Mouse (Mus musculus): ENCODE measurements around the gene Myt1l.

Myt1l gene

DNA sequence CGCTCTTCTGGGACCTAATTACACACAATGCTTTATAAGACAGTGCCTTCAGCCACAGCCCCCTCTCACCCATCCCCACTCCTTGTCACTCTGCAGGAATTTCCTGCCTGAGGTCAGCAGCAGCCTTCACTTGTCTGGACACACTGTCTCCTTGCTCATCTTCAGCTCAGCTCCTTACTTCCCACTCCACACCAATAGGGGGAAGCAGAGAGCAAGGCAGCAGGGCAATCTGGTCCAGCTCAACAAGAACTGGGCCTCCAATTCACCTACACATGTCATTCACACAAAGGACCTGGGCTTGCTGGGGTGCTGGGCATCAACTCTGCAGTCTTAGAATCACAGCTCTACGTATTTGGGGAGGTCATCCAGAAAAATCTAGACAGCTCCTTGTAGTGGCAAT is 33.0 kb downstream of the Myt1l start:
- in situ Hi-C loops (cut with MboI, MseI), result no loop called here

DNA sequence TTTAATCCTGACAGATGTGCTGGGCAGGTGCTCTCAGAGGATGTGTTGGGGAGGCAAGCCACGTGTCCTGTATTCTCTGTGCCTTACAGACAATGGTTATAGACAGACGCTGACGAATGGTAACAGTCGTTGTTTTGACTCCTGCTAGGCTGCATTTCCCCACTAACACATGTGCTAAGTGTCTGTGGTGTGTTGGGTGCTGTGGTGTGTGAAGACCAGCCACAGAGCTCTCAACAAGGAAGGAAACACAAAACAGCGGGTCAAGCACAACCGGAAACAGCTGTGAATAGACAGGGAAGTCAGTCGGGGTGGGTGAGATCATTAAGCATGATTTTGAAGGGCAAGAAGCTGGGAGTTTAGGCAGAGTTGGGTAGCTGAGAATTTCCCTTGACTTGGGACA is 41.1 kb downstream of the Myt1l start:
- in situ Hi-C loops (cut with MboI, MseI), result no loop called here

DNA sequence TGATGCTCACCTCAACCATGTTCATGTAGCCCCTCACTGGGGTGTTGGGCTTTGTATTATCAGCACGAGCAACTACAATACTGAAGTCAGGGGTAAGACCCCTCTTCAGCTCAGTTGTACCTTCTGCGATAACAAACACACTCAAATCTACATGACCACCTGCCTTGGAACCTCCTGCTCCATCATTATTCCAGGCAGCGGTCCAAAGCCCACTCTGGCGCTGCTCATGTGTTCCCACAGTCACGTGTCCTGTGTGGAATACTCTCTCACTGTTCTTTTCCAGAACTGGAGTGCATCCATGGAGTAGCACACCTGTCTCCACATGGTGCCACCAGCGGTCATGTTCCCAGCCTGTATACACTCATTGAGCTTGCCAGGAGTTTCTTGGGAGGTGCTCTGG is 42.2 kb downstream of the Myt1l start:
- in situ Hi-C loops (cut with MboI, MseI), result no loop called here

DNA sequence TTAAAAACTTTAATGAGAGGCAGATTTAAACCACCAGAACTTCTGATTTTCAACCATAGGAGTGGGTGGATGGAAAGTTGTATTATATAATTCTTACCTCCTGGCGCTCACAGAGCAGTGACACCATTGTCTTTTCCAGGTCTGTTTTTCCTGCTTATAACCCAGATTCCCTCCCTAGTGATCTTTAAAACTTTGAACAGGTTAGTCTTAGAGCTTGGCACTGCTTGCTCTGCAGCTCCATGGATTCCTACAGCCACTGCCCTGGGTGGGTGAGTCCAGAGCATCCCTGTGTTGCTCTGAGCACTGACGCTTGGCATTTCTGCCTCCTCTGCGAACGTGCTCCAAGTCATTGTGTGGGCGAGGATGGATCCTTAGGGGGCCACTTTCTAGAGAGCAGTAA is 43.4 kb downstream of the Myt1l start:
- in situ Hi-C loops (cut with MboI, MseI), result no loop called here

DNA sequence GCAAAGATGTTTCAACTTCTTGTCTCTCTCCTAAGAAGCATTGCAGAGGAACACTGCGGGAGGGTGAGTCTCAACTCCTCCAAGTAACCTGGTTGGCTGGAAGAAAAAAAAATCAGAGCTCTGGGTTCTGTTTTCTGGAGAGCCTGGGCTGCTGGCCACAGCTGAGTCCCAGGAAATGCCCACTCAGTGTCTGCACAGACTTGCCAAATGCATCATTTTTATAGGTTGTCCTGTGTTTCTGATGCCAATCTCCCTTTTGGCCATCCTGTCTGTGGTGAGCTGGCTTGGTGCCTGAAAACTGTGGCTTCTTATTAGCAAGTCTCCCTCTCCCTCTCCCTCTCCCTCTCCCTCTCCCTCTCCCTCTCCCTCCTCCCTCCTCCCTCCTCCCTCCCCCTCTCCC is 65.6 kb downstream of the Myt1l start:
- in situ Hi-C loops (cut with MboI, MseI), result no loop called here

DNA sequence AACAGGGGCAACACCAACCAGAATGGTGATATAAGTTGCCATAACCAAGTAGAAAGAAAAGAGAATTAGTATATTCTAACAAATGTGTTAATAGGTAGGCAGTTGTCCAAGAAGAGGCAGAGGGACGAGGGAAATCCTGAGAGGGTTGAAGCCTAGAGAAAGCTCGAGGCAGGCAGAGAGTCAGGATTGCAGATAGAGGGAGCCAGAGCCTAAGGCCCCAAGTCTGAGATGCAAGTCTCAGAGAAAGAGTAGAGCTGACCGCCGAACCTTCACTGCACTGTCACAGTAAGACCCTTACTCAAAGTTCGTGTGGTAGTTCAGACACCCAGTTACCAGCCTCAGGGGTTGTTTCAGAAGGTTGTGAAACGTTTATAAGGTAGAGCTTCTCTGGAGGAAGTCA is 71.7 kb downstream of the Myt1l start:
- in situ Hi-C loops (cut with MboI, MseI), result no loop called here

DNA sequence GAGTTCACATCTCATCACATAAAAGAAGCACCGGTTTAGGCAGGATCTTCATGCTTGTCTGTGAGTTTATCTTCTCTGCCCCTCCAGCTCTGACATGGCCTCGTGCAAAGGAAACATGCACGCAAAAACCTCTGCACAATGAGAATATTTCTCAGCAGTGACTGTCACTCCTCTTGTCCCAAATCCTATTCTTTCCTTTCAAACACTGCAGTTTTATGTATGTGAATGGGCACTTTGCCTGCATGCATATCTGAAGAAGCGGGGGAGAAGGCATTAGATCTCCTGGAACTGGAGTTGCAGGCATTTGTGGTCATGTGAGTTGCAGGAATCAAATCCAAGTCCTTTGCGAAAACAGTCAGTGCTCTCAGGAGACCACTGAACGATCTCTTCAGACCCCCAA is 73.0 kb downstream of the Myt1l start:
- in situ Hi-C loops (cut with MboI, MseI), result no loop called here

DNA sequence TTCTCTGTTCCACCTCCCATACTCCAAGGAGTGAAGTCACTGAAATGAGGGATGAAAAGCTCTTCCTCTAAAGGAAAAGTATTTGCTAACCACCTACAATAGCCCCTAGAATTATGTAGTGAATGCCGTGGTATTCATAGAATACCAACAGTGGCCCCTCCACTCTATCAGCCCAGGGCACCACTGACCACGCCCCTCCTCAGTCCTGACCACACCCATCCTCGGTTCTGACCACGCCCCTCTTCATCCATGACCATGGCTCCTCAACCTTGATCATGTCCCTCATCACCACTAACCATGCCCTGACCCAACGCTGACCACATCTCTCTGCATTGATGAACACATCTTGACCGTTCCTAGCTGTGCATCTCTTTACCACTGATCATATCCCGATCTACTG is 76.5 kb downstream of the Myt1l start:
- in situ Hi-C loops (cut with MboI, MseI), result no loop called here

DNA sequence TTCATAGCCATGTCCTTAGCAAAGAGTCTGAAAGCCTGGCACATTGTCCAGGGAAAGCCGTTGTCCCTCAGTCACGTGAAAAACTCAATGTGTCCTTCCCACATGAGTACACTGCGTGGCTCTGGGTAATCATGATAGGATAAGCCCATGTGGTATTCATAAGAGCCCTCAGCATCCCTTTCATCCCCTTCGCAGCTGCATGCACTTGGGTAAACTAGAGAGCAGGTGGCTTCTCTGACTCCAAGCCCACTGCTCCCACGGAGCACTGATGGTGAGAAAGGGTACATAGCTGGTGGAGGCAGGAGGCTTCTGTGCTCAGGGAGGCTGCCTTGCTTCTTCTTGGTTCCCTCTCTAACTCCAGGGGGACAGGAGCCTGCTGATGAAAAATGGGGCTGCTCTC is 76.9 kb downstream of the Myt1l start:
- in situ Hi-C loops (cut with MboI, MseI), result no loop called here

DNA sequence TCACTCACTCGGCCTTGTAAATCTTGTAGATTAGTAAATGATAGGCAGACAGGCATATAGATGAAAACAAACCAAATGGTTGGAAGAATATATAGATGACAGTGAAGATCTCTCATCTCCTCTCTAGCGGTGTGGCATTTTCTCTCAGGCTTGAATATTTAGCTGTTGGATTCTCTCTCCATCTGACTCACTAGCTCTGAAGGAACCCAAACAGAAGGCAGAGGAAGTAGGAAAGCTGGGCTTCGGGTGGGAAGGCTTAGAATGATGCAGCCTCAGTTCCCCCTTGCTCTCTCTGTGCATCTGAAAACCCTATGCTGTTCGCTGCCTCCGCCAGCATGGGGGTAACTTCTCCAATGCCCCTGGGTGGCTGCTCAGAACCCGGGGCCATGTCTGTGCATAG is 78.0 kb downstream of the Myt1l start:
- in situ Hi-C loops (cut with MboI, MseI), result no loop called here

DNA sequence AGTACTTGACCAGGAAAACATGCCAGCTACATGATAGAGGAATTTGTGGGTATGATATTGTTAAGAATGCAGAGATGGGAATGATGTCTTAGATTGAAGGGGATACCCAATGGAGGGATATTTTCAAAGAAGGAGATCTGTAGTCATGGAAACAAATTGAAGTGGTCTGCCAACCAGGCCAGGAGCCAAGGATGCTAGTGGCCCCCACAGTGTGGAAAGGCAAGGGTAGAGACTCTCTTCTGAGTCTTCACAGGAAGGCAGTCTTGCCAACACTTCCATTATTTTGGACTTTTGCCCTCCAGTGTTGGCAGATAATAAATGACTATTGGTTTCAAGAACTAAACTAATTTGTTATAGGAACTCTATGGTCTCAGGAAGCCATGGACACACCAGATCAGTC is 89.6 kb downstream of the Myt1l start:
- in situ Hi-C loops (cut with MboI, MseI), result no loop called here

DNA sequence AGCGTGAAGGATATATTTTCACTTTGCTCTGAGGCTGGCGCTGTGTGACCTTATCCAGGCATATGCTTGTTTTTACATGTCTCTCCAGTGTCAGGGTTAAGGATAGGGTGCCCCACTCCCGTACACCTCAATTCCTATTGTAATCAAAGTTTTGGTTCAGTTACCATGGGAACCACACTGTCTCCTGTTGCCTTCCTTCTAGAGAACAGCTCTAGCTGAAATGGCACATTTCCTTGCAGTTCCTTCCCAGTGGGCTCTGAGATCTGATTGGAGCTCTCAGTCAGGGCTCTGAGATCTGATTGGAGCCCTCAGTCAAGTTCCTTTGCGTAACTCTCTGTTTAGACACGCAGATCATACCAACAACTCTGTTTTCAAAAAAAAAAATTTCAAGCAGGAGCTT is 93.3 kb downstream of the Myt1l start:
- in situ Hi-C loops (cut with MboI, MseI), result no loop called here

DNA sequence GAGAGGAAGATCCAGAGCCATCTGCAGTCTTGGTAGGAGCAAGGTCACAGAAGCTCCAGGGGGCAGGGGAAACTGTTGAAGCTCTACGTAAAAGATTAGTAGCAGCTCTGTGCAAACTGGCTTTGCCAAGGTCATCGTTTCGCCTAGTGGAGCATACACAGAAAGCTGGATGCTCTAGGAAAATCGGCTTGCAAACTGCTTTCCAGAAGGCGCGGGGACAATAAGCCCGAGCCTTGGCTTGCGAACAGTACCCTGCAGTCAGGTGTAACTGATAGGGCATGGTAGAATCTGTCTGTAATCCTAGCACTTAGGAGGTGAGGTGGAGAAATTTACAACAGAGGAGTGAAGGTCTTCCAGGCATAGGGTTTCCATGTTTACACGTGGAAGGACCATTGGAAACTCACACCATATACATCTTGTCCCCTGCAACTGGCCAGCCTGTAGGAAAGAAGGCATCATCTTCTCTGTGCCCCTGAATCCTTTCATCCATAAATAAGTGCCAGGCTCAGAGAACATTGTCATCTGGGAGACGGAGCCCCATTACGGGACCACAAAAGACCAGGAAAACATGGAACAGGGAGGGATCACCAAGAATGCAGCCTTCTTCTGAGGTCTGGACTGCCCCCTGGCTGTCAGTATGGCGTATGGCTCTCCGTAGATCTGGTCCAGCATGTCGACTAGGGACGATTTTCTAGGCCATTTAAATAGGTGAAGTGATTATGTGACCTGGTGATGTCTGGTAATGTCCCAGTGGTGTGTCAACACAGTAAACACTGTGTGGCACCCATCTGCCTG is 100.0 kb downstream of the Myt1l start:
- in situ Hi-C loops (cut with MboI, MseI), result no loop called here

DNA sequence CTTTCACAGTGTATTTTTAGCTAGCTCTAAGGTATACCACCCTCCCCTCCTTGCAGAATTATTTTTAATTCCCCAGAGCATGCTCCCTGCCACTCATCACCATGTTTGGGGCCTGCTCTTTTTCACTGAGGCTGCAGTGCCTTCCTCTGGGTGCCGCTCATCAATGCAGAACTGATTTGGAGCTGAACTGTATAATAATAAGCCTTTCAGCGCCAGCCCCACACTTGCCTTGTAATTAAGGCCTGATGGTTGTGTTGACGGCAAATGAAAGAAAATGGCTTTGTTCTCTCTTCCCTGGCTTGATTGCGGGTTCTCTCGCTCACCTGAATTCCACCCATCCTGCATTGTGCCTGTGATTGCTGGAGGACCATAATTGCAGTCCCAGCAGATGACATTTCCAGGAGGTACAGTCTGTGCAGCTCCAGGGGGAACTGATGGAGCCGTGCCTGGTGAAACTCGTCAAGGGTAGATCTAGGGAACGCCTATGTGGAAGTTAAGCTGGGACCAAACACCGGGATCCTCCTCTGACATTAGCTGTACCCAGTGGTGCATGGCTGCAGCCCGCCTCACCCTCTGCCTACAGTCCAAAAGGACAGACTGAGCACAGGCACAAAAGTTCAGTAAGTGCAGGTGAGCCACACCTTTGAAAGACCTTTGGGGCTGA is 101.8 kb downstream of the Myt1l start:
- in situ Hi-C loops (cut with MboI, MseI), result no loop called here

DNA sequence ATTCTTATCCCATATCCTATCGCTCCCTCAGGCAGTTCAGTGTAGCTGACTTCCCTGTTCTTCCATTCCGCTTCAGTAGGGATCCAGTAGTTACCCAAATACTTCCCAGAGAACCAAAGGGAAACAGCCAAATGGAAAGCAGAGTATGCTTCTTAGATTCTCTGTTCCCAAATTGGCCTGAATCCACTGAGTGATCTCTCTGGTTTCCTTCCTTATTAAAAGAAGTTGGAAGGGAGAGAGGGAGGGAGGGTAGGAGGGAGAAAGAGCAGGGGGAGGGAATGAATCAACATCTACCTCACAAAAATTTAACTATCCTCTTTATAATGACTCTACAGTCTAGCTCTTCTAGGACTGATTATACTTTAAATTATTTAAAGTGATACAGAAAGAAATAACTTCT is 106.3 kb downstream of the Myt1l start:
- in situ Hi-C loops (cut with MboI, MseI), result no loop called here

DNA sequence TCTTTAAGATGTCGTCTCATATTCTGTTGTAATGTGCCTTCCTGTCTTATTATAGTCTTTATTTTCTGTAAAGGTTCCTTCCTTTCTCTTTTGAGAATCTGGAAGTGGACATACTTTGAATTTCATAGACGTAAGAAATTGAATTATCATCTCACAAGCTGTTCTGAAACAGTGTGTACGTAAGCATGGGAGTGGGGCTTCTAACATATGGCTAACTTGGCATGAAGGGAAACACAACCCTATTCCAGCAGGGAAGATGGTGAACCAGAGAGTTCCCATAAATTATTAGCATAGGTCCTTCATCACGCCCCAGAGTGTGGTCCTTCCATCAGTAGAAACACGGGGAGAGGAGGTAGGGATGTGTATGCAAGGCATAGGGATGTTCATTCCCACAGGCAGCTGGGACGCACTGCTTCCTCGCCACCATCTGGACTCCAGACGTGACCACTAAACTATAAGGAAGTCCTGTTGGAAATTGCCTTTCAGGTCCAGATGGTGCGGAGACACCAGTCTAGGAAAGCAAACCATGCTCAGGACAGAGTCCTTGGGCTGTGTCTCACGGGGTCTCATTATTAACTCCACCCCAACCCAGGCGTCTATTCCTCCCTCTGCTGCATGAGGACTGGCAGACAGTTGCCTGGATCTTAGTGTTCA is 111.5 kb downstream of the Myt1l start:
- in situ Hi-C loops (cut with MboI, MseI), result no loop called here

DNA sequence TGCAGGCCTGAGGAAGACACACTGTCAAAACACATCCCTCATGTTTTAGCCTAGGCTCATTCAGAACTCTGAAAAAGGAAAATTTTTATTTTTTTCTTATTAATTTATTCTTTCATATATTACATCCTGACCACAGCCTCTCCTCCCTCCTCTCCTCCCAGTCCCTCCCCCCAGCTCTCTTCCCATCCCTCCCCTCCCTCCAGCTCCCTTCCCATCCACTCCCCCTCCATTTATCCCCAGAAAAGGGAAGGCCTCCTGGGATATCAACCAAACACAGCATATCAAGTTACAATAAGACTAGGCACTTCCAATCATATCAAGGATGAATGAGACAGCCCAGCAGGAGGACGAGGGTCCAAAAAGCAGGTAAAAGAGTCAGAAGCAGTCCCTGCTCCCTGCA is 112.0 kb downstream of the Myt1l start:
- in situ Hi-C loops (cut with MboI, MseI), result no loop called here

DNA sequence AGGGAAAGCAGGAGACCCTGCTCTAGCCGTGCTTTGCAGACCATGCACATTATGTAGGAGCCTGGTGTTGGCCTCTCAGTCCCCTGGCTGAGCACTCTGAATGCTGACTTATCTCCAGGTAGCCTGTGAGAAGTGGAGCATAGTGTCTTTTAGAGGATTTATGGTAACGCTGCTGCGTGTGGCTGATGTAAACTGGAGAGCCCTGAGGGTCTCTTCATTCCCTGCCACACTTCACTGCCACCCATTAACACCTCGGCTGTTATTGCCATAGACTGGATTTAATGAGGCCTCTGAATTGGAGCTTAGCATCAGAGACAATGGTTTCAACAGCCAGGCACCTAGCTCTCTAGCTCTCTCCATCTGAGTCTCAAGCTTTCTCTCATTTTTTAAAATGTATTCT is 114.7 kb downstream of the Myt1l start:
- in situ Hi-C loops (cut with MboI, MseI), result no loop called here

DNA sequence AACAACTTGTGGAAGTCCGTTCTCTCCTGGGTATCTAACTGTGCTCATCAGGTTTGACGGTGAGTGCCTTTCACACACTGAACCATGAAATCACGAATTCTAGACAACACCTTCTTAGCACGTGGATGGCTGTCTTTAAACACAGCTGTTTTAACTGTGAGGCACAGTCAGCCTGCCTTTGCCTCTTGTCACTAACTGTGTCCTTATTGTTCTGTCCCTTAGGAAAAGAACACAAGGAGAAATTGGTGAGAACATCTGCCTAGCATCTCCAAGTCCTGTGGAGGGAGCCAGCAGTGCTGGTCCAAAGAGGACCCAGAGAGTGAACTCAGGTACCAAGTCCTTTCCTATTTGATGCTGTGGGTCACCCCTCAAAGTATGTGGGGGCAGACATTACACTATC is 115.9 kb downstream of the Myt1l start:
- in situ Hi-C loops (cut with MboI, MseI), result no loop called here

DNA sequence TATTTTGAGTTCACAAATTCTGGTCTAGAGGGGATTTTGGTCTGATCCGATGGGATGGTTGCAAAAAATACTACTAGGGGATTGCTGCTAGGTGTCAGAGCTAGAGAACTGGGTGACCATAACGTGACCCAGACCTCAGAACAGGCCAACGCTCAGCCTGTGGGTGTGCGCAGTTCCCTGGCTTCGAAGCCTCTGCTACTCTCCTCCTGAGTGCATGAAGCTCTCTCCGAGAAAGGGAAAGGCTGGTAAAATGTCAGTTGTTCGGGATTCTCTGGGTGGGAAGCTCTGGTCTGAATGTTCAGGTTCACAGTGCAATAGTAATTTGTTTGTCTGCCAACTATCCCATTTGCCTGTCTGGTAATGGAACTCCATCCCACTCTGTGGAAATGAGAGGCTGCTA is 116.5 kb downstream of the Myt1l start:
- in situ Hi-C loops (cut with MboI, MseI), result no loop called here

DNA sequence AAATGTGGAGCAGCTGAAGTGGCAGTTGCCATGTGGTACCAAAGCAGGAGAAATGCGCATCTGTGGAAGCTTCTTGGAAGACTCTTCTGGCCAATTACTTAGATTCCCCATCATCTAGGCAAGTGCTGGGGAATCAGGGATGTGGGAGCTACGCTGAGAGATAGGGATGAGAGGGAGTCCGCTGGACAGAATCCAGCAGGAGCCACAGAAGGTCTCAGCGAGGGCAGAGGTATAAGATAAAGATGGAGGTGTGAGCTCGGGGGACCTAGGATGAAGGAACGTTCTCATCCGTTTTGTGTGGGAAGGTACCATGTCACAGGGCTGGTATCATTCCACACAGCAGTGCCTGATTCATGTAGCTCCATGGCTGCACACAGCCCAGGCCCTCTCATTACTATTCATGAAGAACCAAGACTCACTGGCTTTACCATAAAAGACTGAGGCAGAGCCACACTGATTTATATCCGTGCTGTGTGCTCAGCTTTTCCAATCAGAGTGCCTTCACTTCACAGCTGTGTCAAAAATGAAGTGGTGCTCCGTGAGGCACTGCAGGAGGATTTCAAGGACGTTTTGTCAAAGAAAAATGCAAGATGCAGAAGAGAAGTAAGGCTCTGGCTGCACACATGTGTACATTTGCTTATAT is 121.4 kb downstream of the Myt1l start:
- in situ Hi-C loops (cut with MboI, MseI), result no loop called here

DNA sequence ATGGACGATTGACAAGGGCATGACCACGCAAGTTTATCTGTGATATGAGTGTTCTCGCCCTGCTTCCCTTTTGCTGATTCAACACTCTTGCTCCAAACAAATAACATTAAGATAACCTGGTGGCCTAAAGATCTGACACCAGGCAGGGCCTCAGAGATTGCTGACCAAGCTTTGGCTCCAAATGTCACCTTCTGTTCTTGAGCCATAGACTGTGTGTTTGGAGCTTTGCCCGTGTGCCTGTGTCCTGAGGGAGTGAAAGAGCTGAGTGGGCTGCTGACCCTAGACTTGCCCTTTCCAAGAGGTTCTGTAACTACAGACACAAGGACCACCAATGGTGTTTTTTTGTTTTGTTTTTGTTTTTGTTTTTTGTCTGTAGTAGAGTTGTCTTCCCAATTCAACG is 124.3 kb downstream of the Myt1l start:
- in situ Hi-C loops (cut with MboI, MseI), result no loop called here

DNA sequence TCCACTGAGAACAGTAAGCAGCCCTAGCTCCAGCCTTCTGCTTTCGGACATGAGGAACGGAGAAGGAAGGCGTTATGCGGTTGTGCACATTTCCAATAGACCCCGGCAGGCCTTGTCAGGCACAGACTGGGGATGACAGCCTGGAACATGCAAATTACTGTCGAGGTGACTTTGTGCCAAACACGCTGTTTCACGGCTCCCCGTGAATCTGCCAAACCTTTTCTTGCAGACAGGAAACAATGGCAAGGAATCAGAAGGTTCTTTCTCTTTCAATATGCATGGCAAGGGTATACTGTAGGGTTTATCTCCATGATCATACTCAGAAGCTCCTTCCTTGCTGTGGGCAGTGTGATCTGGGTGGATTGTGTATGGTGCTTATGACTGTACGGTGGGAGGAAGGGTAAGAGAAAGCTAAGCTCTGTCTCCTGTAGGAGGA is 127.0 kb downstream of the Myt1l start:
- in situ Hi-C loops (cut with MboI, MseI), result no loop called here
